Mouse (Mus musculus): ENCODE measurements at regions not wholly inside any gene's neighbourhood (a gene's known extent, or its start where the extent isn't known, plus 50 kb on each side); places are given as distances from the start of the nearest gene placed in this dataset.
A peak's percentile ranks its signal among the peaks of the same experiment; 100 is the strongest.

DNA sequence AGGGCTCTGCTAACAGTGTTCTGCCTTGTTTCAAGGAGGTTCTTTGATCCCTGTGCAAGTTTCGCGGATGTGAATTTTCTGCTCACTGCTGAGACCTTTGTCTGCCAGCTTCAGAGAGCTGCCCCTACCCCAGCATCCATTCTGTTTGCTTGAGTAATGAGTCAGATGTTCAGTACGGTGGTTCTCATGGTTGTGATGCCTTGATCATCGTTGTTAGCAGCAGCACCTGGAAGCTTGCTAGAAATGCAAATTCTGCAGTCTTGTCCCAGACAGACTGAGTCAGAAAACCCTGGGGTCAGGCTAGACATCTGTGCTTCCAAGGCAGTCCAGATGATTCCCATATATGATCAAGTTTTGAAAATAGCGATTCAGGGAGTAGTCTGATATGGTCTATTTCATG, 75.2 kb upstream of the Prdm1 start:
- Histone ChIP-seq H3K9ac (replicated peaks; ENCODE audit: low read depth, low read length) (no peak overlapping the region), H3K4me3 (ENCODE audit: low read depth, low read length) (no peak overlapping the region), H3K4me1 (ENCODE audit: control insufficient read depth, insufficient read depth, low read length) (0 out of 2 replicates have a peak, but pooled peaks cover 3% of the 10 kb centered on the region), H3K27me3 (ENCODE audit: control insufficient read depth, insufficient read depth, low read length) (no peaks in the 10 kb centered on the region), H3K27ac (ENCODE audit: low read length) (no peak overlapping the region), H3K9me3 (ENCODE audit: control insufficient read depth, low read depth, low read length) (no peaks in the 10 kb centered on the region), H3K36me3 (ENCODE audit: control insufficient read depth, insufficient read depth, low read length) (no peaks in the 10 kb centered on the region), H3K4me2 (replicated peaks; ENCODE audit: low read depth, low read length) (no peak overlapping the region)
- no peak for ATAC-seq (ENCODE audit: insufficient number of reproducible peaks, insufficient read depth, low FRiP score, low read depth)
- 86% methylated on average over 5 of the region's 5 CpGs for WGBS

DNA sequence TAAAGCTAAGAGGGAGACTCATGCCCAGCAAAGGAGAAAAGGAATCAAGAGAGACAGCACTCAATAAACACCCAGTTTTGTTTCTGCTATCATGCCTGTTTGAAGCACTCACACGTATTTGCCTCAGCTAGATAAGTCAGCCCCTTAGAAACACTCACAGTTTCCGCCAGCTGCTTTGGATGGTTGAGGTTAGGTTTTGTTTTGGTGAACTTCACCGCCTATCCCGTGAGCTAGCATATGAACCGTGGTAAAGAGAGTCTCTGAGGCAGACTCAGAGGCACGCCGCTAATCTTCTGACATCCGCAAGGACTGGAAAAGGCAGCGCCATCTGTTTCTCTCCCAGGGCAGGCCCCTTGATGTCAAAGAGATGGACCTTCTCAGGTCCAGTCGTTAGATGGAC, 73.2 kb upstream of the Prdm1 start:
- no peaks in the 10 kb centered on the region for H3K36me3 ChIP-seq (ENCODE audit: control insufficient read depth, insufficient read depth, low read length)
- H3K4me3 ChIP-seq (ENCODE audit: low read depth, low read length), result no peak overlapping the region
- no peak for ATAC-seq (ENCODE audit: insufficient number of reproducible peaks, insufficient read depth, low FRiP score, low read depth)
- no peaks in the 10 kb centered on the region for H3K9me3 ChIP-seq (ENCODE audit: control insufficient read depth, low read depth, low read length)
- H3K27ac ChIP-seq (ENCODE audit: low read length), result no peak overlapping the region
- H3K9ac ChIP-seq (replicated peaks; ENCODE audit: low read depth, low read length), result no peak overlapping the region
- H3K27me3 ChIP-seq (ENCODE audit: control insufficient read depth, insufficient read depth, low read length), result no peaks in the 10 kb centered on the region
- H3K4me2 ChIP-seq (replicated peaks; ENCODE audit: low read depth, low read length), result no peak overlapping the region
- WGBS, result 69% methylated on average over 10 of the region's 10 CpGs
- H3K4me1 ChIP-seq (ENCODE audit: control insufficient read depth, insufficient read depth, low read length), result no peaks in the 10 kb centered on the region

DNA sequence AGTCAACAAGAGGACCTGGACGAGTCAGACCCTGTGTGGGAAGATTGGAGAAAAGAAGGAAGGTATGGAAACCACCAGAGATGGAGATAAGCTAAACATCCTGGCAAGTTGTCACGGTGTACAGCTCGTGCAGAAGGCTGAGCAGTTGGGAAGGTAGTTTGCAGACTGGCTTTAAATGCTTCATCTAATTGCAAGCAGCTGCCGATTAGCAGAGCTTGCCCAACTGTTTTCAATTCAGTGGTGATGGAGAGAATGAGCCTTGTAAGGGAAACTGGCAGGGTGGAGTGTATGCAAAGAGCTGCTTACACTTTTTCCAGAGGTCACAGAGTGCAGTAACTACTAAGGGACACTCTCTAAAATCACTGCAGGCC, 71.6 kb upstream of the Prdm1 start:
- H3K9me3 ChIP-seq (ENCODE audit: control insufficient read depth, low read depth, low read length), result no peaks in the 10 kb centered on the region
- H3K4me1 ChIP-seq (ENCODE audit: control insufficient read depth, insufficient read depth, low read length), result no peaks in the 10 kb centered on the region
- H3K9ac ChIP-seq (replicated peaks; ENCODE audit: low read depth, low read length), result no peak overlapping the region
- H3K36me3 ChIP-seq (ENCODE audit: control insufficient read depth, insufficient read depth, low read length), result no peaks in the 10 kb centered on the region
- ATAC-seq (ENCODE audit: insufficient number of reproducible peaks, insufficient read depth, low FRiP score, low read depth), result no peak
- no peak overlapping the region for H3K4me3 ChIP-seq (ENCODE audit: low read depth, low read length)
- WGBS, result 44% methylated on average over 4 of the region's 4 CpGs
- no peaks in the 10 kb centered on the region for H3K27me3 ChIP-seq (ENCODE audit: control insufficient read depth, insufficient read depth, low read length)
- no peak overlapping the region for H3K4me2 ChIP-seq (replicated peaks; ENCODE audit: low read depth, low read length)
- no peak overlapping the region for H3K27ac ChIP-seq (ENCODE audit: low read length)

DNA sequence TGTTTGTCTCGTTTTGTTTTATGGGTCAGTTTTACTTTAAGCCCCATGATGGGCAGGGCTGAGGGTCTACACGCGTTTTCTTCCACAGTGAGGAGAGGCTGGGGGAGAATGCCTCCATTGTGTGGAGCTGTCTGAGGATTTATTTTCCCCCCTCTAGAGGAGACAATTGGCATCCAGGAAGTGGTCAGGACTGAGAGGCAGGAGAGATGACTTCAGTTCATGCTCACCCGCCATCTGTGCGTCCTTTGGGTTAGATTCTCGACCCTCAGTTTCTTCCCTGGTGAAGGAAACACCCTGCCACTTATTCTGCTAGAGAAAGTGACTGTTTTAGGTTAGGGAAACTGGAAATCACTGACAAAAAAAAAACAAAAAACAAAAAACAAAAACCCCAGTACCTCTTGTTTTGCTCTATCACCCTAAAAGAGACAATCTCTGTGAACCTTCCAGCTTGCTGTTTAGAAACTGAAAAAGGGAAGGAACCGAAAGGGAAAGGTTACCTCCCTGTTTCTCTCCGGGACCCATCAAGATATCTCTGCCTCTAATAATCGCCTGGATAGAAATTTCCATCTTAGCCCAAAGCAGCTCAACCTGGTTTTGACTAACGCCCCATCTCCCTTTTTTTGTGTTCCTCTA, 71.1 kb upstream of the Prdm1 start:
- no peak for ATAC-seq (ENCODE audit: insufficient number of reproducible peaks, insufficient read depth, low FRiP score, low read depth)
- Histone ChIP-seq H3K4me3 (ENCODE audit: low read depth, low read length) (no peak overlapping the region), H3K9ac (replicated peaks; ENCODE audit: low read depth, low read length) (no peak overlapping the region), H3K4me1 (ENCODE audit: control insufficient read depth, insufficient read depth, low read length) (no peaks in the 10 kb centered on the region), H3K36me3 (ENCODE audit: control insufficient read depth, insufficient read depth, low read length) (no peaks in the 10 kb centered on the region), H3K27me3 (ENCODE audit: control insufficient read depth, insufficient read depth, low read length) (no peaks in the 10 kb centered on the region), H3K4me2 (replicated peaks; ENCODE audit: low read depth, low read length) (no peak overlapping the region), H3K9me3 (ENCODE audit: control insufficient read depth, low read depth, low read length) (no peaks in the 10 kb centered on the region), H3K27ac (ENCODE audit: low read length) (no peak overlapping the region)
- 70% methylated on average over 10 of the region's 10 CpGs for WGBS

DNA sequence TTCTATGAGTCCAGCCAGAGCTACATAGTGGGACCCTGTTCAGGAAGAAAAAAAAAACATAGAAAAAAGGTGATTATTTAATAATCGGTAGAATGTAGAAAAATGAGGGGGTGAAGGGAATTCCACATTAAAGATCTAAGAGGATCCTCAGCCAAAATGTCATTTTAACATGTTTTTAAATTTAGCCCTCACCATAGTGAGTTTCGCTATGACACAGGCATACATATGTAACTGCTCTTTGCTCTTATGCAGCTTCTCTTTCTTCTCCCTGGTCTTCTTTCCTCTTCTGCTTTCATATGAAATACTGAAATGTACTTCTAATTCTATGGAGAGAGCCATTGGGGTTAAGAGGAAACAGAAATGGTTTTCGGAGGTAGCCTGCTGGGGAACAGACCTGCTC, 70.3 kb upstream of the Prdm1 start:
- ATAC-seq (ENCODE audit: insufficient number of reproducible peaks, insufficient read depth, low FRiP score, low read depth), result no peak
- no peaks in the 10 kb centered on the region for H3K27me3 ChIP-seq (ENCODE audit: control insufficient read depth, insufficient read depth, low read length)
- no peaks in the 10 kb centered on the region for H3K4me1 ChIP-seq (ENCODE audit: control insufficient read depth, insufficient read depth, low read length)
- H3K36me3 ChIP-seq (ENCODE audit: control insufficient read depth, insufficient read depth, low read length), result no peaks in the 10 kb centered on the region
- no peaks in the 10 kb centered on the region for H3K9me3 ChIP-seq (ENCODE audit: control insufficient read depth, low read depth, low read length)
- H3K9ac ChIP-seq (replicated peaks; ENCODE audit: low read depth, low read length), result no peak overlapping the region
- WGBS, result 95% methylated on average over 3 of the region's 3 CpGs
- H3K4me2 ChIP-seq (replicated peaks; ENCODE audit: low read depth, low read length), result no peak overlapping the region
- no peak overlapping the region for H3K4me3 ChIP-seq (ENCODE audit: low read depth, low read length)
- no peak overlapping the region for H3K27ac ChIP-seq (ENCODE audit: low read length)

DNA sequence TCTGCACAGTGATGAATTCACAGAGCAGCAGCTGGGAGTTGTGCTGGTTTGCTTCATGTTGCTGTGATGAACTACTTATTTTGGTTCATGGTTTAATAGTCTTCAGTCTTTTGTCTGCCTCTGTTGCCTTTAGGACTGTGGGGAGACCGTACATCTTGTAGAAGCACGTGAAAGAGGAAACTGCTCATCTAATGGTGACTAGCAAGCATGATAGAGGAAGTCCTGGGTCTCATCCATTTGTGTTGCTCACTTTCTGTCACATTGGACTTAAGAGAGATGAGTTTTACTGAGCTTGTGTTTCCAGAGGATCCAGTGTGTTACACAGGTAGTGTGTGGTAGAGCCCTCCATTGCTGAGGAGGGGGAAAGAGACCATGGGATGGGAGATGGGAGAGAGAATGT, 67.6 kb upstream of the Prdm1 start:
- Histone ChIP-seq H3K4me3 (ENCODE audit: low read depth, low read length) (no peak overlapping the region), H3K4me2 (replicated peaks; ENCODE audit: low read depth, low read length) (no peak overlapping the region), H3K4me1 (ENCODE audit: control insufficient read depth, insufficient read depth, low read length) (no peaks in the 10 kb centered on the region), H3K27ac (ENCODE audit: low read length) (no peak overlapping the region), H3K9me3 (ENCODE audit: control insufficient read depth, low read depth, low read length) (no peaks in the 10 kb centered on the region), H3K9ac (replicated peaks; ENCODE audit: low read depth, low read length) (no peak overlapping the region), H3K36me3 (ENCODE audit: control insufficient read depth, insufficient read depth, low read length) (no peaks in the 10 kb centered on the region), H3K27me3 (ENCODE audit: control insufficient read depth, insufficient read depth, low read length) (no peaks in the 10 kb centered on the region)
- 80% methylated on average over 2 of the region's 2 CpGs for WGBS
- ATAC-seq (ENCODE audit: insufficient number of reproducible peaks, insufficient read depth, low FRiP score, low read depth), result no peak

DNA sequence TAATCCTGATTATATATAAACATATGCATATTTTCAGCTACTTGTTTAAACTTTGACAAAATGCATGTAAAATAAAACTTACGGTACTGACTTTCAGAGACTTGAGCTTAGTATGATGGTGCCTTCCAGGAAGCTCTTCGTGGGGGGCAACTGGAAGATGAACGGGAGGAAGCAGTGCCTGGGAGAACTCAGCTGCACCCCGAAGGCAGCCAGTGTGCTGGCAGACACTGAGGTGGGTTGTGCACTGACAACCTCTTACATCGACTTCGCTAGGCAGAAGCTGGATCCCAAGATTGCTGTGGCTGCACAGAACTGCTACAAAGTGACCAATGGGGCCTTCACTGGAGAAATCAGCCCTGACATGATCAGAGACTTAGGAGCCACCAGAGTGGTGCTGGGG, 61.5 kb upstream of the Prdm1 start:
- no peak overlapping the region for H3K4me2 ChIP-seq (replicated peaks; ENCODE audit: low read depth, low read length)
- H3K27me3 ChIP-seq (ENCODE audit: control insufficient read depth, insufficient read depth, low read length), result no peaks in the 10 kb centered on the region
- H3K9ac ChIP-seq (replicated peaks; ENCODE audit: low read depth, low read length), result no peak overlapping the region
- no peak for ATAC-seq (ENCODE audit: insufficient number of reproducible peaks, insufficient read depth, low FRiP score, low read depth)
- no peak overlapping the region for H3K27ac ChIP-seq (ENCODE audit: low read length)
- H3K9me3 ChIP-seq (ENCODE audit: control insufficient read depth, low read depth, low read length), result no peaks in the 10 kb centered on the region
- no peaks in the 10 kb centered on the region for H3K36me3 ChIP-seq (ENCODE audit: control insufficient read depth, insufficient read depth, low read length)
- H3K4me3 ChIP-seq (ENCODE audit: low read depth, low read length), result no peak overlapping the region
- WGBS, result 62% methylated on average over 6 of the region's 6 CpGs
- 0 out of 2 replicates have a peak, but pooled peaks cover 3% of the 10 kb centered on the region for H3K4me1 ChIP-seq (ENCODE audit: control insufficient read depth, insufficient read depth, low read length)

DNA sequence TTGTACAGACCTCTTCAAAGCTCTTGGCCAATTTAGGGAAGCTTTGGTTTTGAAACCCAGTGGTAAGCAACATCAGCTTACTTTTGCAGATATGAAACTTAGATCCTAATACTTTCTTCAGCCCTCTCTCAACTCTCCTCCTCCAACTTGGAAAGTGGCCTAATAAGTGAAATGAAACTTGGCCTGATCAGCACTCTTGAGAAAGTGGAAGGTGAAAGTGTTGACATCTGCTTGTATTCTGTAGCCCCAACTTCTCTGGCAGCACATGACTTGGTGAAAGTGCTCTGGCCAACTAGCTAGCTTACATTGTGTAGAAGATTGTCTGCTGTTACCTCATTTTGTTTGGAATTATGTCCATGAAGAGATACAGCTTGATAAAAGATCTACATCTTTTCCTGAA, 61.1 kb upstream of the Prdm1 start:
- H3K9ac ChIP-seq (replicated peaks; ENCODE audit: low read depth, low read length), result no peak overlapping the region
- H3K4me1 ChIP-seq (ENCODE audit: control insufficient read depth, insufficient read depth, low read length), result 0 out of 2 replicates have a peak, but pooled peaks cover 3% of the 10 kb centered on the region
- peak; percentile 49; the same call in 1 of the 2 replicates for ATAC-seq (ENCODE audit: insufficient number of reproducible peaks, insufficient read depth, low FRiP score, low read depth)
- no peaks in the 10 kb centered on the region for H3K9me3 ChIP-seq (ENCODE audit: control insufficient read depth, low read depth, low read length)
- H3K27me3 ChIP-seq (ENCODE audit: control insufficient read depth, insufficient read depth, low read length), result no peaks in the 10 kb centered on the region
- no peak overlapping the region for H3K4me2 ChIP-seq (replicated peaks; ENCODE audit: low read depth, low read length)
- H3K36me3 ChIP-seq (ENCODE audit: control insufficient read depth, insufficient read depth, low read length), result no peaks in the 10 kb centered on the region
- H3K27ac ChIP-seq (ENCODE audit: low read length), result no peak overlapping the region
- H3K4me3 ChIP-seq (ENCODE audit: low read depth, low read length), result no peak overlapping the region

DNA sequence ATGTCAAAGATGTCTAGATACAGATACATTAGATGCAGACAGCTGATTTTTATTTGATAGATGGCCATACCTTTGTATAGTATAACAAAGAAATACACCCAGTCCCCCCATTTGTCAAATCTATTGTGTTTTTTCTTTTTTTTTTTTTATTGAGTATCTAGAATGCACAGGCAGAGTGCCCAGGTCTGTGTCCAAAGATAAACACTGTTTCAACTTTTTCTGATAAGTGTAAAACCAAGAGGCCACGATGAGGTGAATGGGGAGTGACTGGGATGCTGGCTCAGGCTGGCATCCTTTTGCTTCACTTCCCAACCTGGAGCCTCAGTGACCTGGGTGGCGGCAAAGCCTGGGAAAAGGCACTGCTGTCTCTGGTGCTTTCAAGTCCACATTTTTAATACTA, 54.4 kb upstream of the Prdm1 start:
- no peaks in the 10 kb centered on the region for H3K27me3 ChIP-seq (ENCODE audit: control insufficient read depth, insufficient read depth, low read length)
- H3K9ac ChIP-seq (replicated peaks; ENCODE audit: low read depth, low read length), result no peak overlapping the region
- no peak overlapping the region for H3K4me2 ChIP-seq (replicated peaks; ENCODE audit: low read depth, low read length)
- H3K27ac ChIP-seq (ENCODE audit: low read length), result no peak overlapping the region
- WGBS, result 60% methylated on average over 2 of the region's 2 CpGs
- ATAC-seq (ENCODE audit: insufficient number of reproducible peaks, insufficient read depth, low FRiP score, low read depth), result no peak
- H3K36me3 ChIP-seq (ENCODE audit: control insufficient read depth, insufficient read depth, low read length), result no peaks in the 10 kb centered on the region
- H3K4me1 ChIP-seq (ENCODE audit: control insufficient read depth, insufficient read depth, low read length), result no peaks in the 10 kb centered on the region
- no peak overlapping the region for H3K4me3 ChIP-seq (ENCODE audit: low read depth, low read length)
- H3K9me3 ChIP-seq (ENCODE audit: control insufficient read depth, low read depth, low read length), result no peaks in the 10 kb centered on the region

All from stomach, embryonic 14.5 days (tissue).